Mouse (Mus musculus) liver, embryonic 14.5 days (tissue): ENCODE measurements around the gene Poglut1.

Source experiments
- CTCF ChIP-seq: IDR thresholded peaks from 2 replicates; pipeline ENCODE4 v1.5.1; 2016; ENCODE audit warnings: antibody characterized with exemption, low read depth, control low read depth
- EP300 ChIP-seq: IDR thresholded peaks from 2 replicates; pipeline ENCODE4 v1.6.1; 2016; ENCODE audit warnings: antibody characterized with exemption, low read depth

DNA sequence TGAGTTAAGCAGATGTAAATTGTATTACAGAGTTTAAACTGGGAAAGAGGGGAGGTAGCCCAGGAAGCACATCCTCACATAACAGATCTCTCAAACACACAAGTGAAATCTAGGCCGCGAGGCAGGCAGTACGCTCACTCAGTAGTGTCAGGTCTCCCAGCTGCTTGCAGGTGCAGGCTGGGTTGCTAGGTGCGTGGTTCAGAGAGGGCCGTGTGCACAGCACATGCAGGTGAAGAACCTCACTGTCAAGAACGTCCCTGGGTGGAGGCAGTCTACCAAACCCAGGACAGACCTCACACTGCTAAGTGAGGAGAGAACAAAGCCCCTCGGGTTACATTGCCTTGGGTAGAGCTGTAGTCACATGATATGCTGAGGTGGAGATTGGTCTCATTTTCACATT lies 34.7 kb upstream of the Poglut1 start:
- TF ChIP-seq CTCF (no peak), EP300 (no peak)
